Mouse (Mus musculus): ENCODE measurements around the gene Cst10.

Gene Cst10

DNA sequence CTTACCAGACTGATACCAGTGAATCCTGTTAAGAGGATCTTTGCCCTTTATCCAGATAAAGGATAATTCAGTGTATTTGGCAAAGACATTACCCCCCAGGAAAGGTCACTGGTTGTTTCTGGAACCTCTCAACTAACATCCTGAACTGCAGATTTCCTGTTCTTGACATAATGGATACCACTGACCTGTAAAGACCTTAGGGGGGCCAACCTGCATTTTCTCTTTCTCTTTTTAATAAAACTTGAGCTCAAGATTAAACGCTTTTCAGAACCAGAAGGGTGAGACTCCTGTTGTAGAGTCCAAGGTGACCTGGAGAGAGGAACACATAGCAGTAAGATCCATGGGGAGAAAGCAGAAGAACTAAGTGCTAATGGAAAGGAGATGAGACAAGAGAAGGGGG lies at the start of gene Cst10:
Gene Cst10, plus strand, starts transcription at position 301 of the 400 bp plus-strand sequence.
- DNase-seq (ENCODE audit: low spot score in 2 of 2): no peak

DNA sequence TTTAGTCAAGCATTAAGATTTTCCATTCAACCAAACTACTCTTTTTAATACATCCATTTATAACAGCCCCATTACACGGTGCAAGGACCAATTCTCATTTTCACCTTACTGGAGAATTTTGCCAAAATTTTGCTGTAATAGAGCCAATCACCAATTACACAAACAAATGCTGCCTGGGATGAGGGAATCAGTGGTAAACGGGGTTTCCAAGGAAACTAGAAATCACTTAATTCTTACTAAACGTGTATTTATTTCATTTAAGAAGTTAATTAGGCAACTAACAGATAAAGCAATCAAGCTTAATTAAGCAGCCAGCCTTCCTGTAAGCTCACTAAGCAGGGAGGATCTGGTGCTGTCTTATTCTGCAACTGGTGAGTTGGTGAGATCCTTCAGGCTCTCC lies 11.9 kb upstream of the Cst10 start:
- no peak for DNase-seq (ENCODE audit: low spot score in 2 of 2)

DNA sequence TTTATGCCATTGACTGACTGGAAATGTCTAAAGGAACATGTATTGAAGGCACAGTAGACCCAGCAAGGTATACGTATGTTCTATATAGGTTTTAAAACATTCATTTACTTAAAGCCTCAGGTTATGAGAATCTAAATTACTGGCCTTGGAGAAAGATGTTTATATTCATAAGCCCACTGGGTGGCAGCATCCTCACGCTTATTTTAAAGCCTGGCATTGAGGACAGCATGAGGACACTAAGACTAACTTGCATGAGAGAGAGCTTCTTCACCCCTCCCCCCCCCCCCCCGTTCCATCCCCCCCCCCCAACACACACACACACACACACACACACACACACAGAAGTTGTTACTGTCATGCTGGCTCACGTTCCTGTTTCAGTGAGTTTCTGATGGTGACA lies 17.7 kb downstream of the Cst10 start:
- DNase-seq (ENCODE audit: low spot score in 2 of 2): no peak
